In the genomic region with DNA sequence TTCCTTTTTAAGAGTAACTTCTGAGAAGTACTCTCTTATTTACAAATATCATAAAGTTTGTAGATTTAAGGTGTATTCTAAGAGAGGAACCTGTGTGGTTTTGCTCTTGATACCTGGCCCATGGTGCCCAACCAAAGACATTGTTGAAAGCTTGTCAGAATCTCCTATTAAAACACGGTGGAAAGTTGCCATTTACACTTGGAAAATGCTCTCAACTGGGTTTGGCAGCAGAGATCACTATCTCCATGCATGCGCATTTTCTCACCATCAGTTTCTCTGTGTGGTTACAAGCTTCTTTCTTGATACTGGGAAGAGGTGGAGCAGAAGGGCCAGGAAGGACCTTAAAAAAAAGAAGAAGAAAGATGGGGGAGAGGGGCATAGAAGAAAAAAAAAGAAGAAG, we compare ENCODE assay signal across 8 mouse cellular contexts.
"Had no signal": no experiment of that assay in that cellular context is flagged by ENCODE, and none has a peak within 500 bp of the region (broad histone marks: within the 10 kb centered on the region; RNA-seq: fewer than 3 reads in every experiment).

No protein-coding gene starts in this region.

- DNase-seq: liver, postnatal 0 days; lung, adult 2 months; lung, postnatal 14 days; lung, postnatal 36 days; right cerebral cortex, postnatal 14 days; thymus, adult 2 months; thymus, postnatal 25 days; thymus, postnatal 4 days had no signal
